Mouse (Mus musculus) liver, embryonic 14.5 days (tissue): ENCODE data around the gene Pfkm.

Experiments used
- CTCF ChIP-seq: IDR thresholded peaks from 2 replicates; pipeline ENCODE4 v1.5.1; 2016; ENCODE audit warnings: antibody characterized with exemption, low read depth, control low read depth
- EP300 ChIP-seq: IDR thresholded peaks from 2 replicates; pipeline ENCODE4 v1.6.1; 2016; ENCODE audit warnings: antibody characterized with exemption, low read depth

GRCm38 (mm10) chr15:98152916-98153315 lies 60.5 kb downstream of the Pfkm start:
- TF ChIP-seq CTCF (no peak), EP300 (no peak)
